Mouse (Mus musculus) activated CD4-positive, CD25-positive, alpha-beta regulatory T cell, adult 4 months (primary cell): ENCODE data around the gene Klk5. TPM values are rescaled to one million over a fixed set of nuclear protein-coding genes. Genes with fewer than 3 reads are reported as not detected.
A peak's percentile ranks its signal among the peaks of the same experiment; 100 is the strongest.

Experiments used
- ATAC-seq: one replicate; pipeline ENCODE4 v1.8.0; 2017
- polyA plus RNA-seq, 2 experiments: library from polyadenylated mRNA; unstranded; fragments of 100-300 nt; shearing (Covaris generic); gene quantifications; one replicate each; pipeline ENCODE4 v1.2.1; 2017

The Klk5 gene
- polyA plus RNA-seq, 2 experiments from 2014 or later, result not detected

GRCm38 (mm10) chr7:43878281-43878680 is 36.5 kb downstream of the Klk5 start:
- no peak for ATAC-seq

DNA sequence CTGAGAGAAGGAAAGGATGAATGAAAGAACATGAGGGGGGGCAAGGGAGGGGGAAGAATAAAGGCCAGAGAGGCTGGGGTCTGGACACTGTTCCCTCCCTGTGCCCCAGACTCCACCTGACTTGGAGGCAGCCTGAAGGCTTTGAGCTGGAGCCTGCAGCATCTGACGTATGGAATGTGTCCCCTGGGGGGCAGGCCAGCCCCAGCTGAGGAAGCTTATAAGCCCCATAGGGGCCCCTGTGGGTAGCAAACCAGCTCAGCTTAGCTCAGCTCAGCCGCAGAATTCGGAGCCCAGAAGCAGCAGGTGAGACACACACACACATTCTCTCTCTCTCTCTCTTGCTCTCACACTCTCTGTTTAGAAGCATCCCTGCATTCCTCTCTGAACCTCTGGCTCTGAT is 39.1 kb downstream of the Klk5 start, which contains the start of gene Klk4:
Gene Klk4 (plus strand): TSS at position 249 of the 400 bp plus-strand sequence.
- no peak for ATAC-seq

- no peak for ATAC-seq
These were observed 40.6 kb downstream of the Klk5 start for GRCm38 (mm10) chr7:43882346-43882745.

- no peak for ATAC-seq
These were observed 41.0 kb downstream of the Klk5 start for GRCm38 (mm10) chr7:43882811-43883210.

- ATAC-seq, result peak; percentile 69
These were observed 41.8 kb downstream of the Klk5 start for GRCm38 (mm10) chr7:43883547-43883946.

GRCm38 (mm10) chr7:43891365-43891764 is 49.6 kb downstream of the Klk5 start:
- no peak for ATAC-seq

- ATAC-seq, result no peak
These were observed 50.0 kb downstream of the Klk5 start for GRCm38 (mm10) chr7:43891788-43892187.

DNA sequence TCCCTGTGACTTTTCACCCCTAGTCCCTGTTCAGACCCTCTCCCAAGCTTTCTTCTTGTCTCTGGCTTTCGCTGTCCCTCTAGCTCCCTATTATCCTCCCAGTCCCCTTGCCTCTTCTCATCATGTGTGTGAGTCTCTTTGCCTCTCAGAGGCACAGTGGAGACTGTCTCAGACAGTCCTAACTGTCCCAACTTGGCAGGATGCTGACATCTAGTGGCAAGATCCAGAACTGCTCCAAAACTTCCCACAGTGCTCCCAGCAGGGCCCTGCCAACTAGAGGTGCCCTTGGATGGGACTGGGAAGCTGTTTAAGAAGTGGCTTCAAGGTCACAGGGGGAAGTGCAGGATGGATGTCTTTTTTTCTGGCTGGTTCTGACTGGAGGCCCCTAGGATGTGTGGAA is 53.1 kb downstream of the Klk5 start:
- no peak for ATAC-seq

Other genes with a start within 250 kb of the Klk5 start
- under 1 TPM in 1 of 2 experiments, not detected in 1; 0.20 TPM for gene Zfp819, start 234.8 kb upstream of the Klk5 start, polyA plus RNA-seq
- not detected for gene Ceacam18, start 207.3 kb upstream of the Klk5 start, polyA plus RNA-seq
- gene Siglece, start 181.8 kb upstream of the Klk5 start, polyA plus RNA-seq, result under 1 TPM in 1 of 2 experiments, not detected in 1; 0.34 TPM
- gene Ctu1, start 170.0 kb upstream of the Klk5 start, polyA plus RNA-seq, result 1 to 10 TPM; 1.2 to 1.3 TPM
- not detected for gene Klk14, start 151.6 kb upstream of the Klk5 start, polyA plus RNA-seq
- gene Klk13, start 129.4 kb upstream of the Klk5 start, polyA plus RNA-seq, result not detected
- gene Klk12, start 73.1 kb upstream of the Klk5 start, polyA plus RNA-seq, result not detected
- under 1 TPM in 1 of 2 experiments, not detected in 1; 0.36 TPM for gene Klk11, start 67.4 kb upstream of the Klk5 start, polyA plus RNA-seq
- under 1 TPM in 1 of 2 experiments, not detected in 1; 0.32 TPM for gene Klk10, start 60.9 kb upstream of the Klk5 start, polyA plus RNA-seq
- gene Klk9, start 50.1 kb upstream of the Klk5 start, polyA plus RNA-seq, result not detected
- gene Klk8, start 44.4 kb upstream of the Klk5 start, polyA plus RNA-seq, result 100 to 1,000 TPM; 179 to 197 TPM
- gene Klk7, start 30.7 kb upstream of the Klk5 start, polyA plus RNA-seq, result not detected
- gene Klk6, start 17.5 kb upstream of the Klk5 start, polyA plus RNA-seq, result not detected
- not detected for gene Klk4, start 39.2 kb downstream of the Klk5 start, polyA plus RNA-seq
- not detected for gene Klk15, start 91.8 kb downstream of the Klk5 start, polyA plus RNA-seq
- not detected for gene Klk1b8, start 108.7 kb downstream of the Klk5 start, polyA plus RNA-seq
- not detected for gene Klk1b1, start 124.8 kb downstream of the Klk5 start, polyA plus RNA-seq
- gene Klk1b9, start 134.1 kb downstream of the Klk5 start, polyA plus RNA-seq, result not detected
- gene Klk1b11, start 153.9 kb downstream of the Klk5 start, polyA plus RNA-seq, result not detected
- gene Klk1b26, start 170.2 kb downstream of the Klk5 start, polyA plus RNA-seq, result not detected
- gene Klk1b27, start 210.3 kb downstream of the Klk5 start, polyA plus RNA-seq, result 1 to 10 TPM; 1.2 to 3.9 TPM